Comparison of ENCODE assay signal across 9 mouse cellular contexts in the genomic region with DNA sequence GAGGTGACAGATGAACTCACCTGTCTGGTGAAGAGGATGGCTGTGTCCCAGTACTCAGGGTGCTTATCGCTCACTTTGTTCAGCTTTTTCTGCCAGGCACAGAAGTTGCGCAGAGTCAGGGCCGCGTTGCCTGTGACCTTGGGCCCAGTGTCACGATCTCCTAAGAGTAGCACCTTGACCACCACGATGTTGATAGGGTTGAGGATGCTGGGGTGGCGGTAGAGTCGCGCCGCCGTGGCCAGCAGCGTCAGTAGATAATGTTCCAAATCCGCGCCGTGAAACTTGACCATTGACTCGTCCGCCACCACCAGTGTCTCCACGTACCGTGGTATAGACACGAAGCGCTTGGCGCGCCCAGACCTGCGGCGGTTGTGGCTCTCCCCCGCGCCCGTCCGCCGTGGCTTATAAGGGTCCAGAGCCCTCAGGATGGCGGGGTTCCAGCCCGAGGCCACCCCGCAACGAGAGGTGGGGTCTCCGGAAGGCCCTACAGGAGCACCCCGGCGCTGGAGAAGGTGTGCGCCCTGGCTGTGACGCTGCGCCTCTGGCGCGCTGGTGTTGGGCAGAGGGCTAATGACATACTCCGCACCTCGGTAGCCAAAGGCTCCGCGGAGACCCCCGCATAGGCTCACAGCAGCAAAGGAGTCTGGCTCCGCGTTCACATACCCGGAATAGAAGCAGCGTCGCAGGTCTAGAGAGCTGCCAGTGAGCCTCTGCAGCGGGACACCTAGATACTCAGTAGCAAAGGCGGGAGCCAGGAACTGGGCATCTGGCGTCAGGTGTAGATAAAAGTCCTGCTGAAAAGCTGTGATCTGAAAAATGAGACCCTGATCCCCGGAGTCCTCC. TPM values are rescaled to one million over a fixed set of nuclear protein-coding genes. Genes with fewer than 3 reads are reported as not detected.
DNase-seq lines count a peak whose midpoint lies in the region; ATAC-seq and TF ChIP-seq lines count a peak whose summit lies in the region.
"Had no signal": no experiment of that assay in that cellular context is flagged by ENCODE, and none has a peak within 500 bp of the region (broad histone marks: within the 10 kb centered on the region; RNA-seq: fewer than 3 reads in every experiment).

No protein-coding gene starts in this region.

- H3K4me3 ChIP-seq in kidney, adult 2 months (ENCODE audit: insufficient read depth, low read depth, low read length): peak overlapping the region; percentile 50
- H3K4me3 ChIP-seq in embryonic facial prominence, embryonic 10.5 days: peak overlapping the region; percentile 74
- peak overlapping the region; percentile 49 for H3K4me3 ChIP-seq in hindbrain, embryonic 11.5 days (ENCODE audit: low read depth, low read length)
- H3K4me3 ChIP-seq in midbrain, embryonic 14.5 days (replicated peaks; ENCODE audit: low read depth, low read length): peak overlapping the region; percentile 42

- H3K9me3 ChIP-seq in embryonic facial prominence, embryonic 10.5 days: no peaks in the 10 kb centered on the region
- H3K9me3 ChIP-seq in hindbrain, embryonic 11.5 days (ENCODE audit: control insufficient read depth, low read length): no peaks in the 10 kb centered on the region
- no peaks in the 10 kb centered on the region for H3K9me3 ChIP-seq in midbrain, embryonic 14.5 days (ENCODE audit: control insufficient read depth, low read length)
- H3K9me3 ChIP-seq: G1E had no signal

- 4% methylated on average over 56 of the region's 56 CpGs for WGBS in kidney, adult 2 months
- 3% methylated on average over 56 of the region's 56 CpGs for WGBS in embryonic facial prominence, embryonic 10.5 days
- WGBS in hindbrain, embryonic 11.5 days: 4% methylated on average over 56 of the region's 56 CpGs
- 5% methylated on average over 56 of the region's 56 CpGs for WGBS in midbrain, embryonic 14.5 days

- peak overlapping the region; percentile 27; the same call in 1 of the 2 replicates for H3K27ac ChIP-seq in kidney, adult 2 months (ENCODE audit: insufficient read depth, low read depth, low read length)
- H3K27ac ChIP-seq in embryonic facial prominence, embryonic 10.5 days (replicated peaks): peak overlapping the region; percentile 71
- H3K27ac ChIP-seq in hindbrain, embryonic 11.5 days (ENCODE audit: low read depth, low read length): no peak overlapping the region
- H3K27ac ChIP-seq in midbrain, embryonic 14.5 days (replicated peaks; ENCODE audit: low read depth, low read length): no peak overlapping the region

- no peaks in the 10 kb centered on the region for H3K36me3 ChIP-seq in kidney, adult 2 months (ENCODE audit: control insufficient read depth, insufficient read depth, low read length)
- no peaks in the 10 kb centered on the region; the same call in 1 of the 2 replicates for H3K36me3 ChIP-seq in embryonic facial prominence, embryonic 10.5 days (replicated peaks)
- H3K36me3 ChIP-seq in hindbrain, embryonic 11.5 days (ENCODE audit: control insufficient read depth, insufficient read depth, low read length): no peaks in the 10 kb centered on the region
- no peaks in the 10 kb centered on the region for H3K36me3 ChIP-seq in midbrain, embryonic 14.5 days (ENCODE audit: control insufficient read depth, insufficient read depth, low read length)
- H3K36me3 ChIP-seq: G1E had no signal

- TF ChIP-seq CTCF in kidney, adult 2 months (conservative IDR thresholded peaks at IDR 0.05; ENCODE audit: insufficient read depth, insufficient read length, low read depth, low read length): no peak

- H3K27me3 ChIP-seq in kidney, adult 2 months (replicated peaks; ENCODE audit: control insufficient read depth, insufficient read depth, low read length): no peaks in the 10 kb centered on the region
- H3K27me3 ChIP-seq in embryonic facial prominence, embryonic 10.5 days (replicated peaks; ENCODE audit: low read depth, poor library complexity, severe bottlenecking): peaks cover 46% of the 10 kb centered on the region
- peaks cover 16% of the 10 kb centered on the region for H3K27me3 ChIP-seq in hindbrain, embryonic 11.5 days (ENCODE audit: control insufficient read depth, insufficient read depth, low read length)
- peaks cover 16% of the 10 kb centered on the region for H3K27me3 ChIP-seq in midbrain, embryonic 14.5 days (ENCODE audit: control insufficient read depth, insufficient read depth, low read length)

- ATAC-seq in hindbrain, embryonic 11.5 days (ENCODE audit: low FRiP score): peak; percentile 29; the same call in 1 of the 2 replicates
- ATAC-seq in midbrain, embryonic 14.5 days (ENCODE audit: low FRiP score, low TSS enrichment): no peak

- peak overlapping the region; percentile 92 for H3K4me2 ChIP-seq in hindbrain, embryonic 11.5 days (replicated peaks; ENCODE audit: low read depth, low read length)
- peak overlapping the region; percentile 66 for H3K4me2 ChIP-seq in midbrain, embryonic 14.5 days (ENCODE audit: low read length)

- no peak for TF ChIP-seq POLR2A in kidney, adult 2 months (IDR thresholded peaks at IDR 0.05; ENCODE audit: low read depth, low read length)

- H3K4me1 ChIP-seq in kidney, adult 2 months (ENCODE audit: control insufficient read depth, insufficient read depth, low read length): peaks cover 2% of the 10 kb centered on the region; the same call in 1 of the 2 replicates
- peaks cover 36% of the 10 kb centered on the region for H3K4me1 ChIP-seq in embryonic facial prominence, embryonic 10.5 days
- H3K4me1 ChIP-seq in hindbrain, embryonic 11.5 days (replicated peaks; ENCODE audit: control insufficient read depth, insufficient read depth, low read length): 0 out of 2 replicates have a peak, but pooled peaks cover 2% of the 10 kb centered on the region
- peaks cover 11% of the 10 kb centered on the region; the same call in 1 of the 2 replicates for H3K4me1 ChIP-seq in midbrain, embryonic 14.5 days (ENCODE audit: control insufficient read depth, insufficient read depth, low read length)

- H3K9ac ChIP-seq in hindbrain, embryonic 11.5 days (ENCODE audit: low read depth, low read length): peak overlapping the region; percentile 27; the same call in 1 of the 2 replicates
- H3K9ac ChIP-seq in midbrain, embryonic 14.5 days (replicated peaks; ENCODE audit: low read length): peak overlapping the region; percentile 9; the same call in 1 of the 2 replicates

- DNase-seq in kidney, adult 2 months: no peak
- DNase-seq in kidney, adult 18-20 months: no peak
- DNase-seq in embryonic facial prominence, embryonic 10.5 days (ENCODE audit: low spot score): peak; percentile 57
- no peak for DNase-seq in hindbrain, embryonic 11.5 days (ENCODE audit: low spot score)
- DNase-seq in midbrain, embryonic 14.5 days: peak; percentile 59
- DNase-seq in adrenal gland, postnatal 4 days (ENCODE audit: low spot score in 2 of 2): no peak
- DNase-seq in spleen, adult 12 weeks (ENCODE audit: low spot score): no peak
- no peak for DNase-seq in right cerebral cortex, postnatal 14 days

RNA-seq across cellular contexts. Expression of a gene that starts 0.8 kb away (rescaled TPM):
- 6.2 and 7.3 TPM in 2 replicates for polyA plus RNA-seq in kidney, adult 2 months (2012; rRNA removed)
- polyA plus RNA-seq in embryonic facial prominence, embryonic 10.5 days (2016; fragmentation: Nextera tagmentation; extraction: Ambion mirVana): 7.2 and 9.1 TPM in 2 replicates
- 3.4 and 3.9 TPM in 2 replicates for polyA plus RNA-seq in hindbrain, embryonic 11.5 days (2014; fragmentation: Nextera tagmentation; extraction: Ambion mirVana)
- 3.1 and 3.8 TPM in 2 replicates for polyA plus RNA-seq in midbrain, embryonic 14.5 days (2014; fragmentation: Nextera tagmentation; extraction: Ambion mirVana)
- 1 to 10 TPM; 8.0 to 8.2 TPM for total RNA-seq in adrenal gland, postnatal 4 days (2021)
- polyA plus RNA-seq: G1E had no signal

RNA-seq across cellular contexts. Expression of a gene that starts 20.9 kb away (rescaled TPM):
- 0.83 and 1.7 TPM in 2 replicates for polyA plus RNA-seq in kidney, adult 2 months (2012; rRNA removed)
- 0.57 and 0.93 TPM in 2 replicates for polyA plus RNA-seq in embryonic facial prominence, embryonic 10.5 days (2016; fragmentation: Nextera tagmentation; extraction: Ambion mirVana)
- polyA plus RNA-seq in hindbrain, embryonic 11.5 days (2014; fragmentation: Nextera tagmentation; extraction: Ambion mirVana): 1.4 and 1.5 TPM in 2 replicates
- 1.1 and 1.7 TPM in 2 replicates for polyA plus RNA-seq in midbrain, embryonic 14.5 days (2014; fragmentation: Nextera tagmentation; extraction: Ambion mirVana)
- total RNA-seq in adrenal gland, postnatal 4 days (2021): 1 to 10 TPM in 1 of 2 experiments, under 1 TPM in 1; 0.95 to 1.7 TPM
- total RNA-seq: G1E had no signal
- polyA plus RNA-seq: G1E had no signal

Comparison
In these comparisons a context has a peak if more than half of its experiments do, and no peak if none do; other contexts are left out.
1. DNase-seq: peak in embryonic facial prominence, embryonic 10.5 days (single experiment) and midbrain, embryonic 14.5 days (single experiment); none in kidney, adult 2 months (single experiment), kidney, adult 18-20 months (single experiment), hindbrain, embryonic 11.5 days (single experiment), adrenal gland, postnatal 4 days (0 of 2), spleen, adult 12 weeks (single experiment) and right cerebral cortex, postnatal 14 days (single experiment).
2. H3K27ac ChIP-seq: peak in kidney, adult 2 months (single experiment) and embryonic facial prominence, embryonic 10.5 days (single experiment); none in hindbrain, embryonic 11.5 days (single experiment) and midbrain, embryonic 14.5 days (single experiment).
3. Peak in every context shown above with its lines, with median percentiles within 50 percentile points of each other: H3K4me3 ChIP-seq.